Mouse (Mus musculus) B cell, adult 67 days (primary cell): Measurements from ENCODE around the gene Ankrd49. TPM values are rescaled to one million over a fixed set of nuclear protein-coding genes. Genes with fewer than 3 reads are reported as not detected.

Experiments used
- total RNA-seq, 2 experiments: library from RNA; stranded (reverse); gene quantifications; 4 replicates each; pipeline ENCODE4 v1.2.4; 2023

Ankrd49 gene
- 10 to 100 TPM; 25.5 to 28.1 TPM for total RNA-seq

DNA sequence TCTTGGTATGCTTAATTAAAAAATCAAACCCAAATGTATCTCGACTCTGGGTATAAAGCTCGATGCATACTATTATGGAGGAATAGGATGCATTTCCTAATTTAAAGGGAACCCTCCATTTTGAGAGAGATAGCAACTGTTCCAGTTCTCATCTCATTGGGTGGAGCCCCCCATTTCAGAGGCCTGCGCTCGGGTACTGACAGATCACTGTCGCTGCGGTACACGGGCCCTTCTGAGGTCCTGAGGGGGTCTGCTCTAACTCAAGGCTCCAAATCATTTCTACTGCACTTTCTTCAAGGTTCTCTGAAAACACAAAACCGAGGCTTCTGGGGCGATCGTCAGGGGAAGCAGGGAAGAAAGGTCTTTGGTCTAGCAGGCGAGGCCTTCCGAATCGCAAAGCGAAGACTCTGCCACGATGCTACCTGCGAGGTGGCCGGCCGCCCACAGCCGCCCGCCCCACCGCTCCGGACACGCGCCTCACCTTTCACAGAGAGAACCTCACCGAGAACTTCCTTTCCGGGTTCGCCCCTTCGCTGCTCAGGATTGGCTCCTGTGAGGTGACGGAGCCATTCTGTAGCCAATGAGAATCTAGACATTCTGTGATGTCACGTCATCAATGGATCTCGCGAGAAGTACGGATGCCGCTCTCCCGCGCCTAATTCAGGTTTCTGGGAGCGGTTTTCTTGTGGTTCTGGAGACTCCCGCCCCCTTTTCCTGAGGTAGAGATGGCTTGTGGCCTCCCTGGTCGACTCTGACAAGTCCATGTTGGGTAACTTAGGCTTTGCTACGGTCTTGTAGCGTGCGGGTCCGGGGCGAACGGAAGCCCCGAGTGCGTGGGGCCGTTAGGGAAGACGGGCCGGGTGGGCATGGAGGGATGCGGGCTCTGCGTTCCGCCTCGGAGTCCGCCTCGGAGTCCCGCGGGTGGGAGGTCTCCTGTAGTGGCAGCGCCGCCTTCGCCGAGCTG is at the start of gene Ankrd49, which contains the start of gene Mre11a:
Ankrd49 (minus strand) TSS at position 818 of the 964 bp plus-strand sequence.
Mre11a (plus strand) TSS at position 616 of the 964 bp plus-strand sequence.

GRCm38 (mm10) chr9:14770803-14771471 is 13.7 kb downstream of the Ankrd49 start, which contains the start of gene 1700012B09Rik:
Gene 1700012B09Rik (minus strand): TSS chr9:14771030.

DNA sequence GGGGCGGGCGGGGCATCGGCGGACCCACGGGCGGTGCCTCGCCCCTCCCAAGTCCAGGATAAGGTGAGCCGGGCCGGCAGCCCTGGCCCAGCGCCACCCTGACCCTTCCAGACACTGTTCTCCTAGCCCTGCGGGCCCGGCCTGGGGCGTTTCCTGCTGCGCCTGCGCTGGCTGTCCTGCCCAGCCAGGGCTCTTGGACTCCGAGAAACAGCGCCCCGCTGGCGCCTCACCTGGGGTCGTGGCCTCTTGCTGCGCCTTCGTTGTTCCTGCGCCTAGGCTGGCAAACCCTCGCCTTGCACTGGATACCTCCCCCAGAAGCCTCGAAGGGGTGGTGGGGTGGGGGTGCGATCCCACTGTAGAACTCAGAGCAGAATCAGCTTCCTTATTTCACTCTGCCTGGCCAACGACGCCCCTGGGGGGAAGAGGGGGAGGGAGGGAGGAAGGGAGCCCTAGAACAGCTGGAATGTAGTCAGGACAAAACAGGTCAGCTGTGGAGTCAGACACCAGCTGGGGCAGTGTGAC is 32.6 kb downstream of the Ankrd49 start, which contains the start of gene Fut4:
Fut4 (minus strand) TSS at position 393 of the 522 bp plus-strand sequence.

DNA sequence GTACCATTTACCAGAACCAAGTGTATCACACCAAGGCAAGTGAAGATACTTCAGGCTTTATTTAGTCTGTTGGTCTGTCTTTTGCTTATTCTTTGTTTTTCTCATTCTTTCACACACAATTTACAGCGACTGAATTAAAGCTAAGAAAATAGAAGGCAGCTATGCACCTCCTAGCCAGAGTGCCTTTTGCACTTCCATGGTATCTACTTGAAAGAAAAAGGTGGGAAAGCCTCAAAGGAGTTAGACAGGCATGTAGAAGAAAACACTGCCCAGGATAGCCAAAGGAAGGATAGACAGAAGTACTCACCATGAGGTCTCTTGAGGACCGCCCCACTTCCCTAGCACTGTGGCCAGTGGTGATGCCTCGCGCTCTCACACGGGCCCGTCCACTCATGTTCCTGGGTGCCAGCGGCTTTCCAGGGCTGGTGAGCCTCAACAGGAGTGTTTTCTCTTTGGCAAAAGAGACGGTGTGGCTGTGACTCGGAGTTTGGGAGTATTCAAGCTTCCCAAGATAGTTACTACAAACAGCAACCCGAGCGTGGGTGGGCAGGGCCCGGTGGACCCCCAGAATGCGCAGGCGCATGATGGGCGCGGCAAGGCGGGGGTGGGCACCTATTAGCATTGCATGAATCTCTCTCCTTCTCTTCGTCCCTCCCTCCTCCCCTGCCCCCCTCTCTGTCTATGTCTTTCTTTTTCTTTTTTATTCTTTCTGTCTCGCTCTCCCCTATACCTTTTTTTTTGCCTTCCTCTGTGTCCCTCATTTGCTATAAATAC is 44.3 kb downstream of the Ankrd49 start, which contains the start of gene Piwil4:
Piwil4 (minus strand) TSS at position 583 of the 774 bp plus-strand sequence.

Other genes starting within 250 kb of the Ankrd49 start
- not detected for gene Amotl1, start 139.8 kb downstream of the Ankrd49 start, total RNA-seq
- gene Piwil4, start 44.1 kb downstream of the Ankrd49 start, total RNA-seq, result not detected
- gene Fut4, start 32.5 kb downstream of the Ankrd49 start, total RNA-seq, result under 1 TPM; 0.12 to 0.44 TPM
- gene 1700012B09Rik, start 13.8 kb downstream of the Ankrd49 start, total RNA-seq, result not detected
- gene Mre11a, start 202 bp downstream of the Ankrd49 start, total RNA-seq, result 10 to 100 TPM; 51.8 to 65.6 TPM
- not detected for gene Gpr83, start 75.4 kb upstream of the Ankrd49 start, total RNA-seq
- under 1 TPM in 1 of 2 experiments, not detected in 1; 0.55 TPM for gene Izumo1r, start 119.1 kb upstream of the Ankrd49 start, total RNA-seq